Mouse (Mus musculus): ENCODE data around the gene Gm14412.
"Not testable (repeated sequence)": the region's sequence is repeated elsewhere in the genome, so short reads cannot be mapped to it uniquely, and the experiment has no call there.

- not testable (repeated sequence) for TF ChIP-seq CTCF, POLR2A (IDR thresholded peaks at IDR 0.05; ENCODE audit: insufficient read depth, low read depth, low read length)
Measured at GRCm38 (mm10) chr2:177272237-177272636, 51.9 kb downstream of the Gm14412 start.
